Mouse (Mus musculus): ENCODE results near the gene Nfam1. TPM values are rescaled to one million over a fixed set of nuclear protein-coding genes. Genes with fewer than 3 reads are reported as not detected.

Nfam1 gene
- polyA plus RNA-seq, 1 experiment: 4.6 TPM

- no peak for DNase-seq (ENCODE audit: low spot score)
Observed at GRCm38 (mm10) chr15:82992911-82993310, 40.2 kb downstream of the Nfam1 start.

DNA sequence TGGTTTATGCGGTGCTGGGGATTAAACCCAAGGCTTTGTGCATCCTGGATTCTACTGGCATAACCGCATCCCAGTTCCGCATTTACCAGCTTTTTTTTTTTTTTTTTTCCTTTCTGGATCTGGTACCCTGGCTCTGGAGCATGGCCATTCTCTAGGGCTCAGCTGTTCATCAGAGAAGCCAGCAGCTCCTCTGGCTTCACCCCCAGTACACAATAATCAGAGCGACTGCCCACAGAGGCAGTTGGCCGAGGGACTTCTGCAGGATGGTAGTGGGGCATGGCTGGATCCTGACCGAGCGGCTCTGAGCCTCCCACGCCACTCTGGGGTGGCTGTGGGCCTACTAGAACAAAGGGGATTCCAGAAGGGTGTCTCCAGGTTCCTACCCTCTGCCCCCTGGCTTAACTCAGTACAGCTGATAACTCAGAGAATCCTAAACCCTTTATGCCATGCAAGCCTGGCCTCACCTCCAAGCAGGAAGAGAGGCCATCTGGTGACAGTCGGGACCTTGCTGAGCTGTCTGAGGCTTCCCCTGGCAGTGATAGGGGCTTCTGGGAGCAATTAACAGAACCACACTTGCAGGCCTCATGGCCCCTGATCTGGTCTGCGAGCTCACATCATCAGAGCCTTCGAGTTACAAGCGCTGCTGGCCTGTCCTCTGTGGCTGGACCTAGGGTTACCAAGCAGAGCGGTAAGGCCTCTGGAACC is 40.9 kb downstream of the Nfam1 start:
- DNase-seq (ENCODE audit: low spot score): no peak

GRCm38 (mm10) chr15:82989190-82989704 is 43.9 kb downstream of the Nfam1 start:
- no peak for DNase-seq (ENCODE audit: low spot score)

DNA sequence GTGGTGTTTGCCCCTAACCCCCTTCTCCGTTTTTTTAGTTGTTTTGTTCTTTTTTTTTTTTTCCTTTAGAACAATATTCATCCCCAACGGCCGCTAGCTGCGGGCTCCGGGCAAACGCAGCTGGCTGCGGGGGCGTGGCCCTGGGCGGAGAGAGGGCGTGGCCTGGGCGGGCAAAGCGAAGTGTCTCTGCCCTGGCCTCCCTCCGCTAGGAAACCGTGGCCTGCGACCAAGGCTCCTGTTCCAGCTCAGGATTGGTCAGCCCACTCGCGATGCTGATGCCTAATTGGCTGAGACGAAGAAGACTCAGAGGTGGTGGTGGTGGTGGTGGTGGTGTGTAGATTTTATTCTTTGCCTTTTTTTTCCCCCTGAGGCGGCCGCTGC is 45.4 kb downstream of the Nfam1 start, which contains the start of gene Tcf20:
Tcf20 (minus strand) TSS at position 141 of the 381 bp plus-strand sequence.
- peak; percentile 77 for DNase-seq (ENCODE audit: low spot score)

DNA sequence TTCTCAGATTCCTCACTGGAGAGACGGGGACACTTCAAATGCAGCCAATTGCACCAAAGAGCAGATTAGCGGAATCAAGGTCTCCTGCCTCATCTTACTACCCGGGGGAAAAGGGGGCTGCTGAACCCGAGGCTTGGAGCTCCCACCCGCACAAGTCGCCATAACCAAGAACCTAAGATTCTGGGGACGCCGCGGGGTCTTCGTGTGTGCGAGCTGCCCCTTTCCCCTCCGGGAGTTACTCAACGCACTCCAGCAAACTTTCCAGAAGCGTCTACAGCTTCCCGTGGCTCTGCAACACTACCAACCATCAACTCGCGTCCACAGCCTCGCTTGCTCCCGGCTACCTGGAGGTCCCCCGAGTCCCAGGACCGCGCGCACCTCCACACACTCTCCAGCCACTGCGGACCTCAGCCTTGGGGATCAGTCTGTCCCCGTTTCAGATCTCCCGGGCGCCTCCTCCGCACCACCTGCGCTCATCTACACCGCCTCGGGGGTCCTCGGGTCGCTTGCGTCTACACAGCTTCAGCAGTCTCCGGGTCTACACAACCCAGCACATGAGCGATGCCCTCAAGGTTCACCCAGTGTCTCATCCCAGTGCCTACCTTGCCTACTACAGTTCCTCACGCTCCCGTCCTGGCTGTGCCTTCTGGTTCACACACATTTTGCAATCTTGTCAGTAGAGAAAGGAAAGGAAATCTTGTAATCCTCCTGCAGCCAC is 45.9 kb downstream of the Nfam1 start:
- no peak for DNase-seq (ENCODE audit: low spot score)

DNA sequence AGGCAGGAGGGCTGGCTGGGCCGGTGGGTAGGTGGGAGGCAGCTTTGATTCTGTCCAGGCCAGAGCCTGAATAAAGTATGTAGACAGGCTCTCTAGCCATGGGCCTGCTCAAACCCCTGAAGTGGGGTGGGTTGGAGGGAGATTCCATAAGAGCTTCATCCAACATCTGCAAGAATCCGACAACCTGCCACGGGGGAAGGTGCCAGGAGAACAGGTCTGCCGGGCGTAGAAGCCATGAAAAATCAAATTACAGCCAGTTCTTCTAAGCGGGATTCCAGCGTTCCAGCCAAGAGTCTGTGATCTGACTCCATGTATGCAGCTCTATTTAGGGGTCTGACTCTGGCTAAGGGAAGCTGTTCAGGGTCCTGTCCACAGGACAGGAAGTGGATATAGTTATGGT is 48.5 kb downstream of the Nfam1 start:
- no peak for DNase-seq (ENCODE audit: low spot score)

GRCm38 (mm10) chr15:82984097-82984496 is 49.0 kb downstream of the Nfam1 start:
- no peak for DNase-seq (ENCODE audit: low spot score)

GRCm38 (mm10) chr15:82983416-82984026 is 49.6 kb downstream of the Nfam1 start:
- DNase-seq (ENCODE audit: low spot score): no peak

DNA sequence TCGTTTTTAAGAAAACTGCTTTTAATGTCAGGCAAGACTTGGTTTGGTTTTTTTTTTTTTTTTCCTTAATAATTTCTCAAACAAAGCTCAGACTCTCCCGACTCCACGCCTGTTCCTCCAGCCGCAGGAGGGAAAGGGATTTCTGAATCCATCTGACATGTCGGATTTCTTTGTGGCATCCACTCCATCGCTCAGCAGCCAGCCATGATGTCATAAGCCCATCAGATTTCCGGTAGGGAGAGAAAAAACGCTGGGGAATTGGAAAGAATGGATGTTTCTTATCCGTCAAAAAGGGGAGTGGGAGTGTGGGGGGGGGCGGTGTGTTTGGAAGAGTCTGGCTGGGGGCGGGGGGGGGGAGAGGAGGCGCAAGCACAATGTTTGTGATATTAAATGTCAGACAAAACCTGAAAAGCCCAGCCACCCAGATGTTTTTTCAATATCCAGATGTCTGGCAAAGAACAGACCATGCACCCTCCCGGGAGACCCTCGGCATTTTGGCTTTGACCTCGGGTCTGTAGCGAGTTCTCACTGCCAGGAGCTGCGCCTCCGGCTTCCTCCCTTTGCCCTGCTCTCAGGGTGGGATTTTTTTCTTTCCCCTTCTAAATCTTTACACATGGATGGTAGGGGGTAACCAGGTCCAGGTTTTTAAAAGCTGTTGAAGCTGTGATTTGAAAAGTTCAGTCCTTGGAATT is 50.2 kb downstream of the Nfam1 start:
- DNase-seq (ENCODE audit: low spot score): no peak

- DNase-seq (ENCODE audit: low spot score): no peak
Observed at GRCm38 (mm10) chr15:82981676-82982520, 51.2 kb downstream of the Nfam1 start.

GRCm38 (mm10) chr15:82979531-82979930 is 53.6 kb downstream of the Nfam1 start:
- DNase-seq (ENCODE audit: low spot score): no peak

DNA sequence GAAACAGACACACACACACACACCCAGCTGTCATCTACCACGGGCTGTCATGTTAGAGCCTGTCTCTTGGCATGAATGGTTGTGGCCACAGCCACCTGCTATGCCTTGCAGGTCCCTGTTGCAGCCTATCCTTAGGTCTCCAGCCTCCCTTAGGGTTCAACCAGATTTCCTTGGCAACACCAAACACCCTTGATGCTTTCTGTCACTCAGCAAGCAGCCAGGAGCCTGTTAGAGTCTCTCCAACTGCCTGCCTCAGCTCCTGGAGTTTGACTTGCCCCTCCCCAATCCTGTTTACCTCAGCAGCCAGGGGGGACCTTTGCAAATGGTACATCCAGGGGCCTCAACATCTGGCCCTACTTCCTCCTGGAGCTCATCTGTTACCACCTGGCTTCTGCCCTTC is 58.6 kb downstream of the Nfam1 start:
- DNase-seq (ENCODE audit: low spot score): no peak

DNA sequence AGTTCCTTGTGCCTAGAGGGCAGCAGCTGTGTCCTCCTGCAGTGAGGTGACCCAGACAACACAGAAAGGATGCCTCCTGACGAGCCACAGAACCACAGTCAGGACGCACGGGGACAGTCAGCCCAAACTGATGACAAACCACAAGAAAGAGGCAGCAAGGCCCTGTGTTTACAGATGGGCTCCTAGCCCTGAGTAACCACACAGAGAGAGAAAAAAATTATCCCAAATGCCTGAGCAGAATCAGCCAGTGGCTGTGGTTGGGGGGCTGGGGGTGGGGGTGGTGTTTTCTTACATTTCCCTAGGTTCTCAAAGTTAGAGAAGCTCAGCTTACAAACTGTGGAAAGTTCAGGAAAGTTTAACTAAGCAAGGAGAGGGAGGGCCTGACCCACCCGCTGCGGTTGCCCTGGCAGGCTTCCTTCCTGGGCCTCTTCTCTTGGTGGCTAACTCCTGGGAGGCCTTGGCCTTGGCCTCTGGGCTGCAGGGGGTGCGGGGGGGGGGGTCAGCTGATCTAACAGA is 63.8 kb downstream of the Nfam1 start:
- no peak for DNase-seq (ENCODE audit: low spot score)

DNA sequence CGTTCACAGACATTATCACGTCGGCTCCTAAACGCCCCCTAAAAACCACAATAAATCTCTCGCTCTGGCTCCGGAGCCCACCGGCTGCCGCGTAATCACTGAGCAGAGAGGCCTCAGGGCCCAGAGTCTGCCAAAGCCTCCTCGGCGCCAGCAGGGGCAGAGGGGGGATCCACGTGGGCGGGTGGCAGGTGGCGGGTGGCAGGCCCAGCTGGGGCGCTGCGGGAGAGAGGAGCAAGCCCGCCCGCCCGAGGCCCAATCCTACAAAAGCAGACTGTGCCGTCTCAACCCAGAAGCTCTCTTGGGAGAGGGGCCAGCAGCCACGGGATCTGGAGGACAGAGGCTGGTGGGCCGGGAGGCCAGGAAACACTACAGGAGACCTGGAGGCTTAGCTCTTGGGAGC is 64.7 kb downstream of the Nfam1 start:
- DNase-seq (ENCODE audit: low spot score): no peak

DNA sequence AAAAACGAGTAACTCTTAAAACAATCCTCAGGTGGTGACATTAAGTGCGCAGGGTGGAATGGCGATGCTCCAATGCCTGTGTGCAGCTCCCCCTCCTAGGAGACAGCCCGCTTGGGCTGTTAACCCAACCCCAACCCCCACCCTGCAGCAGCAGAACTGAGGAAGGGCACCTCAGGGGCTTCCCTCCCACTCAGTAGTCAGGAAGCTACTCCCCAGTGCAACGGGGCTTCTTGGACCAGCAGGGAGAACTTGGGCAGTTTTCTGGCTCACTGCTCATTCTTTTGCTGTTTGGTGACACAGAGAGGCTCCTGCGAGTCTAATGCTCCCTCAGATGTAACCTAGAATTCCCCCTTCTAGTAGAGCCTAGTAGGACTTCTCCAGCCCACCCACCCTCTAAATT is 65.2 kb downstream of the Nfam1 start:
- DNase-seq (ENCODE audit: low spot score): no peak

- no peak for DNase-seq (ENCODE audit: low spot score)
Observed at GRCm38 (mm10) chr15:82964266-82964825, 68.8 kb downstream of the Nfam1 start.

DNA sequence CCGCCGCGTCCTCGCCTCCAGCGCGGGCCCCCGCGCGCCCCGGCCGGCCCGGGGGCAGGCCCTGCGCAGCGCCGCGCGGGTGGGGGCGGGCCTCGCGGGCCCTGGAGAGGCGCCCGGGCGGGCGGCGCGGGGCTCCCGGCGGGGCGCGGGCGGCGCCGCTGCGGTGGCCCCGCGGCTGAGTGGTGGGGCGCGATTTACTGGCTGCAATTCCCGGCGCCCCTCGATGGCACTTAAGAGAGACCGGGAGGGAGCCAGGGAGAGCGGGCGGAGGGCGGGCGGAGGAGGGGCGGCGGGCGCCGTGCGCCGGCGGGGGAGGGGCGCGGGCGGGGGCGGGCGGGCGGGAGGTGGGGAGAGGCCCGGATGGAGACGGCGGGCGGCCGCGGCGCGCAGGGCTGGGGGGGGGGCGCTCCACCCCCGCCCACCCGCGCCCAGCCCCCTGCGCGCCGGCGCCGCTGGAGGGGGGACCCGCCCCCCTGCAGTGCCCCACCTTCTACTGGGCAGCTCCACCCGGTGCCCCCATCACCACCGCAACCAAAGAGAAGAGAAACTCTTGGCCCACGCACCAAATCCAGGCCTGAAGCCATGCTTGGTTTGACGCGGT is 69.5 kb downstream of the Nfam1 start:
- no peak for DNase-seq (ENCODE audit: low spot score)

- no peak for DNase-seq (ENCODE audit: low spot score)
Observed at GRCm38 (mm10) chr15:82963090-82963489, 70.0 kb downstream of the Nfam1 start.

- no peak for DNase-seq (ENCODE audit: low spot score)
Observed at GRCm38 (mm10) chr15:82962536-82962935, 70.6 kb downstream of the Nfam1 start.
